Mouse (Mus musculus): ENCODE data around the gene Sec14l2.

GRCm38 (mm10) chr11:4112033-4112432 is 11.2 kb downstream of the Sec14l2 start:
- no peak for TF ChIP-seq CTCF (IDR thresholded peaks at IDR 0.05; ENCODE audit: borderline replicate concordance, extremely low read depth, insufficient read depth, insufficient read length)
- TF ChIP-seq POLR2A (IDR thresholded peaks at IDR 0.05; ENCODE audit: borderline replicate concordance, extremely low read depth, insufficient read depth, insufficient read length, poor library complexity, severe bottlenecking) = no peak

All from brain, embryonic 14.5 days (tissue).